Mouse (Mus musculus): ENCODE data around the gene Clasp2.
"Not testable (repeated sequence)": the region's sequence is repeated elsewhere in the genome, so short reads cannot be mapped to it uniquely, and the experiment has no call there.

Clasp2 gene

DNA sequence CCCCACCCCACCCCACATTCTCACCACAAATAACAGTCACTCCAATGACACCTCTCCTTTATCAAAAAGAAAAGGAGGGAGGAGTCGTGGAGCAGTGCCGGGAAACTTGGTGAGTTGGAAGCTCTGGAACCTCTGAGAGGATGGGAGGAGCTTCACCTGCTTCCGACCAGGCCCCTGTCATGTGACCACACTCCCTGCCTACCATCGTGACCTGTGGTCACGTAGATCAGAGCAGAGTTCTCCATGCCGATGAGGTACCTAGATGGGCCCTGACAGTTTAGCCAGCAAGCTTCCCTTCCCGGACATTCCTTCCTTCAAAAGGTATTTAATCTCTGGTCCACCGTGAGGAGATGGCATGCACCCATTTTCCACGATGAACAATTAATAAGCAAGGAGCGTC is 17.2 kb downstream of the Clasp2 start:
- no peak for DNase-seq

DNA sequence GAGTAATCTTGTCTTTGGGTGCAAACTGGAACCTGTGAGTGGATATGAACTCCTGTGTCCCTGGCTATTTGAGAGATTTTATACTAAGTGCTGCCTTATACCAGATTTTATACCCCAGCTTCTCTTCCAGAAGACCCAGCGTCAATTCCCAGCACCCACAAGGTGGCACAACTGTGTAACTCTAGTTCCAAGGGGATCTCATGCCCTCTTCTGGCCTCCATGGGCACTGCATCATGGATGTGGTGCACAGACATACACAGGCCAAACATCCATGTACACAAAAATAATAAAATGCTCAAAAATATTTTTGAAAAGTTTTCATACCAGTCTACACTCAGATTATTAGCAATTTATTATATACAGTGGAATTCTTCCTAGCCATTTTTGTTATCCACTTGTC is 18.4 kb downstream of the Clasp2 start:
- no peak for DNase-seq

GRCm38 (mm10) chr9:113762389-113762788 is 21.1 kb downstream of the Clasp2 start:
- DNase-seq = no peak

DNA sequence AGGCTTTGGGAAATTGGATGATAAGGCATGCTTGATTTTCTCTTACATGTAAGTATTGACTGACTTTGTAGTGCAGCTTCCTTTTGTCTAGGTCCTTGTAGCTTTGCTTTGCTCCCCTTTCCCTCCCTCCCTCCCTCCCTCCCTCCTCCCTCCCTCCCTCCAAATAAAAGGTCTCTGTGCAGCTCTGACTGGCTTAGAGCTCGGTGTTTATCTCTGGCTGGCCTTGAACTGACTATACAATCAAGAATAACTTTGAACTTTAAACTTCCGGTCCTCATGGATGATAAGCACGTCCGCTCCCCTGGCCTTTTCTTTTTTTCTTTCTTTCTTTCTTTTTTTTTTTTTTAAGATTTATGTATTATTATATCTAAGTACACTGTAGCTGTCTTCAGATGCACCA is 21.9 kb downstream of the Clasp2 start:
- DNase-seq = no peak

DNA sequence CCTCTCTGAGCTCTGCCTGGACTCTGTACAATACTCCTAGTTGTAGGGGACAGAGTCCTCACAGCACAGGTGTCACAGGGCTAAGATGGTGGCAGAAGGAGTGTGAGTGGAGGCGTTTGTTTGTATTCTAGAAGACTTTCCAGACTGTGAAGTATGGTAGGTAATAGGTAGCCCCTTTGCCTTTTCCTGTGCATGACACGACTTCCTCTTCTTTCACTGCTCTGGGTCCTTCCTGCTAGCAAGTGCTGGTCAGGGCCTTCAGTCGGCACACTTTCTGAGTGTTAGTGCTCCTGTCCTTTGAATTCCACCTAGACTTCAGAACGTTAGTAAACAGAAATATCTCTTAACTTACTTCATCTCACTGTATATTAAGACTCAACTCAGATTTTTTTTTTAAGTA is 29.4 kb downstream of the Clasp2 start:
- DNase-seq = no peak

DNA sequence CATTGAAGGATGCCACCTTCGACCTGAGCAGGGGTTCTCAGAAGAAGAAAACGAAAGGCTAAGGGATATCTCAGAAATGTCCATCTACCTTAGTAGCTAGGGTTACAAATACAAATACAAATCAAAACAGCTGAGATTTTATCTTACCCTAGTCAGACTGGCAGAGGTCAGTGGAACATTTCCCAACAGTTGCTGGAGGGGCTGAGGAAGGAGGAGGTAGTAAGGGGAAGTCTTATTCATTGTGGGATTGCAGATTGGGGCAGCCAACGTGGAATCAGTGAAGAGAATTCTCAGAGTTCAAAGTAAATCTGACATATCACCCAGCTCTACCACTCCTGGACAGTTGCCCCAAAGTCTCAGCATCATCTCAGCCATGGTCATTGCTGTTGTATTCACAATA is 39.6 kb downstream of the Clasp2 start:
- DNase-seq = no peak

DNA sequence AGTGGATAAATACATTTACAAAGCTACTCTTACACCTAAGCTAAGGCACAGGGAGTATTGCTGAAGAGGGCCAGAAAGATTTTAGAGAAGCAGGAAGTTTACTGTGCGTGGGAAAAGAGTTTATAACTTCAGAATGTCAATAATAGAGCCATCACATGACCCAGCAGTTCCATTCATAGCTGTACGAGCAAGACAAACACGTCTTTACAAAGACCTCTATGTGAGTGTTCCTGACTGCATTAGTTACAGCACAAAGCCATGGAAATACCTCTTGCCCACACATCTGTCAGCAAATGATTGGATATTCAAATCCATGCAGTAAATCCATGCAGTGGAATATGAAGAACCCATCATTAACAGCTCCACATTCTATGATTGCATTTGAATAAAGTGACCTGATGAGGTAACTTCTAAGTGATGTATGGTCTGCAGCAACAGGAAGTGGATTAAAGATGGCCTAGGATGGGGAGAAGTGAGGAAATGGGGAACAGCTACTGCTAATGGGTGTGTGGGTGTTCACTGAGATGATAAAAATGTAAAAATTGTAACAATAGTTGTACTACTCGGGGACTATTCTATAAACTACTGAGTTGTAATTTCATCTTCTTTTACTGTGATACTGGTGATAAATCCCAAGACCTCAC is 41.2 kb downstream of the Clasp2 start:
- DNase-seq = no peak

GRCm38 (mm10) chr9:113783674-113784073 is 42.4 kb downstream of the Clasp2 start:
- no peak for DNase-seq

GRCm38 (mm10) chr9:113789283-113789682 is 48.0 kb downstream of the Clasp2 start:
- not testable (repeated sequence) for DNase-seq

DNA sequence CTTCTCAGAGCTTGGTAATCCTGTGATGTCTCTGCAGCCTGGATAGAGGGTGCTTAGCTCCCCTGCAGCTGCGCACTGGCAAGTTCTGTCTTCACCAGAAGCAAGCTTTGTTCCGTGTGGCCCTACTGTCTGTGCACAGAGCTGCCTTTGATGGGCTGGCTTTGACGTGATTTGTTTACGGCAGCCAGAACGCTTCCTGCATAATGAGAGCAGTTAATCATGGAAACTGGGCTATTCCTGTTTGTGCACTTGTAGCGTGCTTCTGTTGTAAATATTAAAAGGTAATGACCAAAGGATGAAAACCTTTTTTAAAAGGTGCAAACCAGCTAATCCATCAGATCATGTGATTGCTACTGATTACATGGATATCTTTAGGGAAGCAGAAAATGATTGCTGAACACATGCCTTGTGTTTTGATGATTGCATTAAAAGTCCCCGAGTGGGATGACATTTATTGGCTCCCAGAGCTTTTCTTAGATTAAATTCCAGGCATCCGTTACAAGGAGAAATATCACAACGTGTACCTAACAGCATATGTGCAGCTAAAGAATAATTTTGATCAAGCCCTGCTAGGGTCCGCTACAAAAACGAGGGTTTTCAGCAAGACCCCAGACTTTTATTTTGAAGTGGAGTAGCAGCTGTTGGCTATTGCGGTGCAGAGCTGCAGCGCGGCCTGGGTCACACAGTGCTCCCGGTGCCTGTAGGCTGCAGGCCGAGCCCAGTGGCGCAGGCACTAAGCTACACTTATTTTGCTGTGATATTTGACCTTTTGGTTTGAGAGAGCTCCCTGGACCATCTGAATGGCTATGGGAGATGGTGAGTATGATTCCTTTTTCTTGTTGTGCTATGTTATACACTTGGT is 51.6 kb downstream of the Clasp2 start:
- DNase-seq = peak; percentile 95

- DNase-seq = no peak
These were observed 52.2 kb downstream of the Clasp2 start for GRCm38 (mm10) chr9:113793513-113793905.

GRCm38 (mm10) chr9:113793966-113794365 is 52.7 kb downstream of the Clasp2 start:
- DNase-seq = no peak

DNA sequence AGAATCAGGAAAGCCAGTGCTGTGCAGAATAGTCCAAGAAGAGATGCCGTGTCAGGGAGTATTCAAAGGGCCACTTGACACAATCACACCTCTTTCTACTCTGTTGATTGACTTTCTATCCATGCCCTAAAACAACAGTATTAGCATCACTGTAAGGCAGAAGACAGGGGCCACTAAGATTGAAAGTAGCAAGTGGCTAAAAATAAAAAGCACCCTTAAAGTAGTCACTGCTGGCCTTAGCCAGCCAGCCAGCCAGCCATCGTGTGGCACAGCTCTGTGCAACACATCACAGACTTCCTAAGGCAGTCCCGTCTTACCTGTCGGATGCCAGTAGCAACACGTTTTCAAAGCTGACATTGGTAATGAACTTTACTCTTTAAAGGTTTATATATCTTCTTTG is 55.9 kb downstream of the Clasp2 start:
- DNase-seq = no peak

GRCm38 (mm10) chr9:113800671-113801070 is 59.4 kb downstream of the Clasp2 start:
- DNase-seq = no peak

DNA sequence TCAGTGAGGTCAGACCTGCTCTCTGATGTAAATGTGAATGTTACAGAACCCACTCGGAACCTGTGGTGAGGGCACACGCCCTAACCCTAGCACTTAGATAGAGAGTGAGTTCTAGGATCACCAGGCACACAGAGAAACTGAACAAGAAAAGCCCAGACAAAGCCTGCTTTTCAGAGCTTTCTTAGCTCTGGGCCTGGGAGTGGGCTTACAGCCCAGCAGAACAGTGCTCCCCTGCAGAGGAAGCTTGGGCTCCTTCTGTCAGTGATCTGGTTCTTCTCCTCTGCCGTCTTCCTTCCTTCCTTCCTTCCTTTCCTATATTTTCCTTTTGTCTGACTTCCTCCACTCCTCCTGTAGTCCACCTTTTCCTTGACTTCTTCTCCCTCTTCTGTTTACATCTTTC is 61.5 kb downstream of the Clasp2 start:
- DNase-seq = no peak

GRCm38 (mm10) chr9:113803751-113804150 is 62.5 kb downstream of the Clasp2 start:
- DNase-seq = no peak

DNA sequence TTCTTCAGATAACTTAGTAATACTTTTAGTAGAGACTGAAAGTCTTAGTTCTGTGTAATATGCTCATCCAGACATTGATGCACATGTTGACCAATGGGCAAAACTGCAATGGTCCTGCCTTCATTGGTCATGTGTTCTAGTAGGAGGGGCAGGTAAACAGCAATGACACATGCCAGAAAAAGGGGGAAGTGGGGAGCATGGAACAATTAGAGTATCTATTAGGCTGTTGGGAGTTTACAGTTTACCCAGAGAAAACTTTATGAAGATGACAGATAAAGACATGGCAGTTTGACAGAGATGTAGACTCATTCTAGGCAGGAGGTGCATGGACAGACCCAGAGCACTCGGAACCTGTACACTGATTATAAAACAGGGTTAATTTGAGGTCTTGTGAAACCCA is 64.1 kb downstream of the Clasp2 start:
- no peak for DNase-seq

GRCm38 (mm10) chr9:113811327-113811726 is 70.1 kb downstream of the Clasp2 start:
- no peak for DNase-seq

GRCm38 (mm10) chr9:113811957-113812670 is 70.8 kb downstream of the Clasp2 start:
- peak; percentile 82 for DNase-seq

- peak; percentile 28 for DNase-seq
These were observed 71.4 kb downstream of the Clasp2 start for GRCm38 (mm10) chr9:113812671-113813001.

DNA sequence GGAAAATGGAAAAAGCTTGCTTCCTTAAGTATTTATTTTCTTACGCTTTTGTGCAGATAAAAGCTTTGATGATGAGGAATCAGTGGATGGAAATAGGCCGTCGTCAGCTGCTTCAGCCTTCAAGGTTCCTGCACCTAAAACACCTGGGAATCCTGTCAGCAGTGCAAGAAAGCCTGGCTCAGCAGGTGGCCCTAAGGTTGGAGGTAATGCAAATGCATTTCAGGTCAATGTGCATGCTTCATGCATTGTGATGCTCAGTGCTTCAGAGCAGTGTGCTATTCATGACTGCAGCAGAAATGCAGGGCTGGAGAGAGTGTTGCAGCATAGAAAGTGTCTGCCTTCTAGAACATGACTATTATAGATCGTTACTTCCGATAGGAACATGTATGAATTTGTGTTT is 71.8 kb downstream of the Clasp2 start:
- no peak for DNase-seq

DNA sequence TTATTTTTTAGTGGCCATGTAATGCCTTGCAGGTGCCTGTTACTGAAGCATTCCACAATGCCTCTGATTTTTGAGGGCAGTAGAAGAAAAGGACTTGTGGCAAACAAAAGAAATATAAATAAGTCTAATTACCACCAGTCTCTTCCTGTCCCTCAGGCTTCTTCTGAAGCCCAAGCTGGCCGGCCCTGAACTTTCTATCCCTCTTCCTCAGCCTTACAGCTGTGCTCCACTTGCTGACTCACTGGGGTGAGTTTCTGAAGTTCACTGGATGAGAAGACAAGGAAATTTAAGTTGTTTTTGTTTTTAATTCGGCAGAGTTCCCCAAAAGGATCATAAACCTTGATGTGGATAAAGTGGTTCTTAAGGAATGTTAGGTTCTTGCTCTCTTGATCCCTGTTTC is 74.6 kb downstream of the Clasp2 start:
- no peak for DNase-seq

GRCm38 (mm10) chr9:113822150-113822549 is 80.9 kb downstream of the Clasp2 start:
- DNase-seq = no peak

GRCm38 (mm10) chr9:113828719-113829118 is 87.4 kb downstream of the Clasp2 start:
- DNase-seq = no peak
